In genomic region chr6:103514346-103514745, GRCm38 (mm10) we compare ENCODE assay signal across 19 mouse cellular contexts. TPM values are rescaled to one million over a fixed set of nuclear protein-coding genes. Genes with fewer than 3 reads are reported as not detected.
DNase-seq lines count a peak whose midpoint lies in the region; ATAC-seq and TF ChIP-seq lines count a peak whose summit lies in the region.
"Had no signal": no experiment of that assay in that cellular context is flagged by ENCODE, and none has a peak within 500 bp of the region (broad histone marks: within the 10 kb centered on the region; RNA-seq: fewer than 3 reads in every experiment).

No protein-coding gene starts in this region.

- no peak for TF ChIP-seq CTCF in hindbrain, postnatal 0 days (IDR thresholded peaks at IDR 0.05; ENCODE audit: low read depth)

- H3K9me3 ChIP-seq in forebrain, embryonic 13.5 days (replicated peaks): no peaks in the 10 kb centered on the region
- H3K9me3 ChIP-seq in forebrain, embryonic 12.5 days: no peaks in the 10 kb centered on the region
- no peaks in the 10 kb centered on the region for H3K9me3 ChIP-seq in midbrain, embryonic 13.5 days
- no peaks in the 10 kb centered on the region for H3K9me3 ChIP-seq in midbrain, embryonic 11.5 days (ENCODE audit: control insufficient read depth, low read length)
- no peaks in the 10 kb centered on the region for H3K9me3 ChIP-seq in hindbrain, postnatal 0 days (ENCODE audit: low read length)
- H3K9me3 ChIP-seq: embryonic facial prominence, embryonic 13.5 days; heart, embryonic 12.5 days; intestine, embryonic 15.5 days; limb, embryonic 12.5 days; liver, embryonic 15.5 days had no signal

- H3K36me3 ChIP-seq in forebrain, embryonic 13.5 days (ENCODE audit: poor library complexity, severe bottlenecking): no peaks in the 10 kb centered on the region
- no peaks in the 10 kb centered on the region for H3K36me3 ChIP-seq in forebrain, embryonic 12.5 days (replicated peaks)
- H3K36me3 ChIP-seq in midbrain, embryonic 13.5 days: no peaks in the 10 kb centered on the region
- no peaks in the 10 kb centered on the region for H3K36me3 ChIP-seq in midbrain, embryonic 11.5 days (ENCODE audit: control insufficient read depth, insufficient read depth, low read length)
- no peaks in the 10 kb centered on the region for H3K36me3 ChIP-seq in hindbrain, postnatal 0 days (ENCODE audit: insufficient read depth, low read length)
- H3K36me3 ChIP-seq: embryonic facial prominence, embryonic 13.5 days; heart, embryonic 12.5 days; intestine, embryonic 15.5 days; limb, embryonic 12.5 days; liver, embryonic 15.5 days had no signal

- WGBS in forebrain, embryonic 13.5 days: 11% methylated on average over 1 of the region's 1 CpGs
- 26% methylated on average over 1 of the region's 1 CpGs for WGBS in forebrain, embryonic 12.5 days
- WGBS in midbrain, embryonic 13.5 days: 13% methylated on average over 1 of the region's 1 CpGs
- WGBS in midbrain, embryonic 11.5 days: 55% methylated on average over 1 of the region's 1 CpGs
- 15% methylated on average over 1 of the region's 1 CpGs for WGBS in hindbrain, postnatal 0 days

- peaks cover 40% of the 10 kb centered on the region for H3K4me1 ChIP-seq in forebrain, embryonic 13.5 days
- peaks cover 22% of the 10 kb centered on the region for H3K4me1 ChIP-seq in forebrain, embryonic 12.5 days
- peaks cover 32% of the 10 kb centered on the region for H3K4me1 ChIP-seq in midbrain, embryonic 13.5 days (replicated peaks)
- H3K4me1 ChIP-seq in midbrain, embryonic 11.5 days (ENCODE audit: control insufficient read depth, insufficient read depth, low read length): peaks cover 10% of the 10 kb centered on the region
- peaks cover 6% of the 10 kb centered on the region for H3K4me1 ChIP-seq in hindbrain, postnatal 0 days (ENCODE audit: insufficient read depth, low read length)
- H3K4me1 ChIP-seq: liver, embryonic 15.5 days had no signal

- H3K4me3 ChIP-seq in forebrain, embryonic 13.5 days: 0 out of 2 replicates have a peak overlapping the region, but pooled peaks have one; percentile 22
- no peak overlapping the region for H3K4me3 ChIP-seq in forebrain, embryonic 12.5 days (replicated peaks)
- peak overlapping the region; percentile 49; the same call in 1 of the 2 replicates for H3K4me3 ChIP-seq in midbrain, embryonic 13.5 days (replicated peaks)
- H3K4me3 ChIP-seq in midbrain, embryonic 11.5 days (ENCODE audit: low read depth, low read length): no peak overlapping the region
- H3K4me3 ChIP-seq in hindbrain, postnatal 0 days (ENCODE audit: low read length): peak overlapping the region; percentile 61
- H3K4me3 ChIP-seq: embryonic facial prominence, embryonic 13.5 days; heart, embryonic 12.5 days; intestine, embryonic 15.5 days; limb, embryonic 12.5 days; liver, embryonic 15.5 days; myocyte had no signal

- H3K27ac ChIP-seq in forebrain, embryonic 13.5 days: no peak overlapping the region
- no peak overlapping the region for H3K27ac ChIP-seq in forebrain, embryonic 12.5 days
- no peak overlapping the region for H3K27ac ChIP-seq in midbrain, embryonic 13.5 days
- no peak overlapping the region for H3K27ac ChIP-seq in midbrain, embryonic 11.5 days (ENCODE audit: low read depth, low read length)
- H3K27ac ChIP-seq in hindbrain, postnatal 0 days: peak overlapping the region; percentile 96; the same call in 1 of the 2 replicates
- H3K27ac ChIP-seq: embryonic facial prominence, embryonic 13.5 days; intestine, embryonic 15.5 days; limb, embryonic 12.5 days; liver, embryonic 15.5 days had no signal

- H3K9ac ChIP-seq in forebrain, embryonic 13.5 days: no peak overlapping the region
- H3K9ac ChIP-seq in forebrain, embryonic 12.5 days: no peak overlapping the region
- no peak overlapping the region for H3K9ac ChIP-seq in midbrain, embryonic 13.5 days (replicated peaks)
- H3K9ac ChIP-seq in midbrain, embryonic 11.5 days (ENCODE audit: low read length): no peak overlapping the region
- H3K9ac ChIP-seq in hindbrain, postnatal 0 days (replicated peaks; ENCODE audit: low read length): peak overlapping the region; percentile 84; the same call in 1 of the 2 replicates
- H3K9ac ChIP-seq: embryonic facial prominence, embryonic 13.5 days; heart, embryonic 12.5 days; intestine, embryonic 15.5 days; limb, embryonic 12.5 days; liver, embryonic 15.5 days had no signal

- peak; percentile 1; the same call in 1 of the 2 replicates for ATAC-seq in forebrain, embryonic 13.5 days
- no peak for ATAC-seq in forebrain, embryonic 12.5 days (ENCODE audit: low FRiP score)
- no peak for ATAC-seq in midbrain, embryonic 13.5 days
- ATAC-seq in midbrain, embryonic 11.5 days (ENCODE audit: low FRiP score): no peak
- no peak for ATAC-seq in hindbrain, postnatal 0 days
- no peak for ATAC-seq in CD4-positive, CD25-positive, alpha-beta regulatory T cell, adult 4 months
- ATAC-seq: intestine, embryonic 15.5 days; lung, postnatal 0 days had no signal

- peaks cover 29% of the 10 kb centered on the region for H3K27me3 ChIP-seq in forebrain, embryonic 13.5 days
- H3K27me3 ChIP-seq in forebrain, embryonic 12.5 days: peaks cover 35% of the 10 kb centered on the region
- 0 out of 2 replicates have a peak, but pooled peaks cover 11% of the 10 kb centered on the region for H3K27me3 ChIP-seq in midbrain, embryonic 13.5 days
- peaks cover 21% of the 10 kb centered on the region for H3K27me3 ChIP-seq in midbrain, embryonic 11.5 days (ENCODE audit: control insufficient read depth, insufficient read depth, low read length)
- no peaks in the 10 kb centered on the region for H3K27me3 ChIP-seq in hindbrain, postnatal 0 days (ENCODE audit: insufficient read depth, low read length)

- no peak for DNase-seq in midbrain, embryonic 11.5 days (ENCODE audit: low spot score, missing footprints)
- peak; percentile 76 for DNase-seq in hindbrain, postnatal 0 days (ENCODE audit: low spot score)
- DNase-seq in testis, postnatal 14 days (ENCODE audit: low spot score): no peak
- DNase-seq: adrenal gland, postnatal 36 days; B cell, adult 2 months; spleen, adult 18-20 months; thymus, adult 2 months had no signal

- H3K4me2 ChIP-seq in forebrain, embryonic 13.5 days: no peak overlapping the region
- H3K4me2 ChIP-seq in forebrain, embryonic 12.5 days: no peak overlapping the region
- H3K4me2 ChIP-seq in midbrain, embryonic 13.5 days (replicated peaks): peak overlapping the region; percentile 39
- no peak overlapping the region for H3K4me2 ChIP-seq in midbrain, embryonic 11.5 days
- peak overlapping the region; percentile 73 for H3K4me2 ChIP-seq in hindbrain, postnatal 0 days (ENCODE audit: low read depth, low read length)
- H3K4me2 ChIP-seq: embryonic facial prominence, embryonic 13.5 days; heart, embryonic 12.5 days; intestine, embryonic 15.5 days; limb, embryonic 12.5 days; liver, embryonic 15.5 days had no signal

RNA-seq across cellular contexts. Expression of gene Chl1, which starts 4.0 kb away (rescaled TPM):
- polyA plus RNA-seq in forebrain, embryonic 13.5 days (2015; fragmentation: Nextera tagmentation; extraction: Ambion mirVana): 41.2 and 42.4 TPM in 2 replicates
- polyA plus RNA-seq in forebrain, embryonic 12.5 days (2016; fragmentation: Nextera tagmentation; extraction: Ambion mirVana): 20.4 and 22.9 TPM in 2 replicates
- polyA plus RNA-seq in midbrain, embryonic 13.5 days (2015; fragmentation: Nextera tagmentation; extraction: Ambion mirVana): 74.8 and 90.2 TPM in 2 replicates
- polyA plus RNA-seq in midbrain, embryonic 11.5 days (2014; fragmentation: Nextera tagmentation; extraction: Ambion mirVana): 7.1 and 8.3 TPM in 2 replicates
- 172 and 214 TPM in 2 replicates for total RNA-seq in hindbrain, postnatal 0 days (2014; rRNA removed)
- polyA plus RNA-seq in hindbrain, postnatal 0 days (2015; fragmentation: Nextera tagmentation; extraction: Ambion mirVana): 154 and 157 TPM in 2 replicates
- under 1 TPM in 1 of 2 experiments, not detected in 1; 0.05 TPM for polyA plus RNA-seq in CD4-positive, CD25-positive, alpha-beta regulatory T cell, adult 4 months (2017; shearing (Covaris generic))
- total RNA-seq: common myeloid progenitor, adult 5-6 weeks had no signal
- polyA plus RNA-seq: heart, embryonic 12.5 days; myocyte had no signal

Comparison
In these comparisons a context has a peak if more than half of its experiments do, and no peak if none do; other contexts are left out.
1. H3K4me2 ChIP-seq: peak in midbrain, embryonic 13.5 days (single experiment) and hindbrain, postnatal 0 days (single experiment); none in forebrain, embryonic 13.5 days (single experiment), forebrain, embryonic 12.5 days (single experiment) and midbrain, embryonic 11.5 days (single experiment).
2. H3K4me3 ChIP-seq: peak in forebrain, embryonic 13.5 days (single experiment), midbrain, embryonic 13.5 days (single experiment) and hindbrain, postnatal 0 days (single experiment); none in forebrain, embryonic 12.5 days (single experiment) and midbrain, embryonic 11.5 days (single experiment).